Mouse (Mus musculus) frontal cortex, postnatal 14 days (tissue): ENCODE data around the gene Zfp853.
A peak's percentile ranks its signal among the peaks of the same experiment; 100 is the strongest.

Experiments used
- DNase-seq, 2 experiments: peaks; one replicate each; pipeline ENCODE4 v3.0.0; 2022; ENCODE audit warnings: low spot score in 2 of 2

The Zfp853 gene

DNA sequence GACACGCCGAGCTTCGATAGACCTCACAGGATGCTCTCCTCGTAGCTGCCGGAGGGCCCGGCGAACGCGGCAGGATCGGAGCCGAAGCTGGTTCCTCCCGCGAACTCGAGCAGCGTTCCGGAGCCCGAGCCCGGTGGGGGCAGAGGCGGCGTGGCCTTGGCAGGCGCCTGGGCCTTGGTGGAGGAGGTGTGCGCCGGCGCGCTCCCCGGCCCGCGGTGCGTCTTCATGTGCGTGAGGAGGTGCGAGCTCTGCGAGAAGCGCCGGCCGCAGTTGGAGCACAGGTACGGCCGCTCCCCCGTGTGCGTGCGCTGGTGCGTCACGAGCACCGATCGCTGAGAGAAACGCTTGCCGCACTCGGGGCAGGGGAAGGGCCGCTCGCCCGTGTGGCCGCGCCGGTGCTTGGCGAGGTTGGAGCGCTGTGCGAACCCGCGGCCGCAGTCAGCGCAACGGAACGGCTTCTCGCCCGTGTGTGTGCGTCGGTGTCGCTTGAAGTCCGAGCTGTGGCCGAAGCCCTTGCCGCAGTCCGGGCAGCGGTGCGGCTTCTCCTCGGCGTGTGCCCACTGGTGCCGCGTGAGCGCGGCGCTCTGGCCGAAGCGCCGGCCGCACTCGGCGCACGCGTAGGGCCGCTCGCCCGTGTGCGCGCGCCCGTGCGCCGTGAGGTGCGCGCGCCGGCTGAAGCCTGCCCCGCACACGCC lies 40.1 kb downstream of the Zfp853 start:
- DNase-seq, result no peak

DNA sequence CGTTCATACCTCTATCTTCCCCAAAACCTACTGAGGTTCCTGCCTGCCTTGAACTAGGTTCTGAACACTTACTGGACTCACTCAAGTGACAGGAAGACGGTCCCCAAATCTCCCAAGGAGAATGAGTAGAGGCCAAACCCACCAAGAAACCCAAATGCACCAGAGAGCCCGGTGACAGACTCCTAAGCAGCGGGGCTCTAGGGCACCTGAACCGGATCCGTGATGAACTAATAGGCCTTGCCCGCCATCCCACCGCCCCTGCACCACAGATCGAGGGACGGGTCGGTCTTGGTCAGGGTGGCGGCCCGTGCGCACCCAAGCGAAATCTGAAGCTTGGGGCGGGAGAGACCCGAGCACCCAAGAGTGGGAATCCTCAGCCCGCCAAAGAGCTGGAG lies 40.6 kb downstream of the Zfp853 start:
- peak in 1 of 2 experiments; percentile 8 for DNase-seq

DNA sequence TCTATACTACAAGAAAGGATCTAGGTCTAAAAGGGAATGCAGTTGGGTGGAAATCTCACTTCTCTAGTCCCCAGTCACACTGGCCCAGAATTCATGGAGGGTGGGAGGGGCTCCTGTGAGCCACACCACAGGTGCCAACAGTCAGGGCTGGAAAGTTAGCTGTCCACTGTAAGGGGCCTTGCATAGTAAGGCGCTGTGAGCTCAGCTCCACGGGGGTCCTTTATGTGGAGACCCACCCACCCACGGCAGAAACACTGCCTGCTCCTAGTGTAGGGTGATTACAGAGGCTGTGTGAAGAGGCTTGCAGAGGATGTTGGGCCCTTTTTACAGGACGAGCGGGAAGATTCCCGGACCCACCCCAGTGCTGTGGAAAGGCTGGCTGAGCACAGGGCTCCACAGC lies 41.4 kb downstream of the Zfp853 start:
- DNase-seq, result no peak

DNA sequence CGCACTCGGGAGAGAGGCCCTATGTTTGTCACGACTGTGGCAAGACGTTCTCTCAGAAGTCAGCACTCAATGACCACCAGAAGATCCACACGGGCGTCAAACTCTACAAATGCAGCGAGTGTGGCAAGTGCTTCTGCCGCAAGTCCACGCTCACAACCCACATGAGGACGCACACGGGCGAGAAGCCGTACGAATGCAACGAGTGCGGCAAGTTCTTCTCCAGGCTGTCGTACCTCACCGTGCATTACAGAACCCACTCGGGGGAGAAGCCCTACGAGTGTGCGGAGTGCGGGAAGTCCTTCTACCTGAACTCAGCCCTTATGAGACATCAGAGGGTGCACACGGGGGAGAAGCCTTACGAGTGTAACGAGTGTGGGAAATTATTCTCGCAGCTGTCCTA lies 48.5 kb downstream of the Zfp853 start:
- DNase-seq, result no peak
